Mouse (Mus musculus) ES-E14 (cell line): ENCODE results near the gene Abcc9.

Source experiments
- CHD2 ChIP-seq: IDR thresholded peaks from 2 replicates; pipeline ENCODE4 v1.6.1; 2014; ENCODE audit warnings: mild to moderate bottlenecking, low read depth, low read length, inconsistent platforms
- MAFK ChIP-seq: IDR thresholded peaks from 2 replicates; pipeline ENCODE4 v1.6.1; 2014; ENCODE audit warnings: mild to moderate bottlenecking, low read depth, low read length, inconsistent platforms; ENCODE audit not compliant: insufficient read depth
- ZC3H11A ChIP-seq: IDR thresholded peaks from 2 replicates; pipeline ENCODE4 v1.6.1; 2012; ENCODE audit warnings: low read depth, mild to moderate bottlenecking, inconsistent platforms, low read length, borderline replicate concordance
- ZNF384 ChIP-seq: IDR thresholded peaks from 2 replicates; pipeline ENCODE4 v1.6.1; 2012; ENCODE audit warnings: low read depth, low read length, inconsistent platforms

GRCm38 (mm10) chr6:142700753-142701152 lies 1.4 kb downstream of the Abcc9 start:
- TF ChIP-seq ZC3H11A: no peak
- TF ChIP-seq ZNF384: no peak
- no peak for TF ChIP-seq MAFK
- TF ChIP-seq CHD2: no peak
